ENCODE assay signal across 8 mouse cellular contexts in the genomic region with DNA sequence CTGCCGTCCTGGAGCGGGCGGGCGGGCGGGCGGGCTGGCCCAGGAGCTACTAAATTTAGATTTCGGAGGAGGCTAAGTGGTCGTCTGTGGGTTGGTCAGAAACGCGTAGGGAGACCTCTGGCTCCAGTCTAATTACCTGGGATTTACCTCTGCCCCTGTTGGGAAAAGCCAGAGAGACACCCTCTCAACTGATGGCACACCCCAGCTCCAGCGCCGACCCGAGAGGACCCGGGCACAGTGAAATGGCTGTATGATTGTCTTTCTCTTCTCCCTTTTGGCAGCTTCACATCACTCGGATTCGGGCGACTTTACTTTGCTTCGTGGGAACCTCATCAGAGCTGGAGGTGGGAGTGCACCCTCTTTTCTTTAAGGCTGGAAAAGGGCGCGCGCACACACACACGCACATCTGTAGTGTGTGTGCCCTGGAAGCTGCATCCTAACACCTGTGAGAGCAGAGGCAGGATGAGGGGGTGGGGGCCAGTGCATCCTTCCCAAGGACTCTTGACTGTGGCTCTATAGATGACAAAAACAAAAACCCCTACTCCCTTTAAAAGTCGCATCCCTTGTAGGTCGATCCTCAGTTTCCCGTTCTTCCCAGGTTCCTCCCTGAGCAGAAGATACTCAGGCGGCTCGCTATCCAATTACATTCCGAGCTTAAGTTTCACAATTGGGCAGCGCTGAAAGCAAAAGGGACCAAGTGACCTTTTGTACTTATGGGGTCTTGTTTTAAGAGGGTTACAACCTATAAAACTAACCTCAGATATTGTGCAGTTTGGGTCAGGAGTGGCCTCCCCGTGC. TPM values are rescaled to one million over a fixed set of nuclear protein-coding genes. Genes with fewer than 3 reads are reported as not detected.
DNase-seq lines count a peak whose midpoint lies in the region; ATAC-seq and TF ChIP-seq lines count a peak whose summit lies in the region.

No protein-coding gene starts in this region.

- H3K9me3 ChIP-seq in heart, embryonic 16.5 days (replicated peaks; ENCODE audit: control insufficient read depth, low read length), result no peaks in the 10 kb centered on the region
- H3K9me3 ChIP-seq in liver, embryonic 13.5 days (replicated peaks), result no peaks in the 10 kb centered on the region

- H3K36me3 ChIP-seq in heart, embryonic 16.5 days (ENCODE audit: control insufficient read depth, insufficient read depth), result peaks cover 22% of the 10 kb centered on the region
- peaks cover 28% of the 10 kb centered on the region for H3K36me3 ChIP-seq in liver, embryonic 13.5 days

- peak; percentile 59 for DNase-seq in cerebellum, adult 11-12 months
- no peak for DNase-seq in cerebellum, postnatal 25 days
- peak; percentile 35 for DNase-seq in 3T3-L1 (ENCODE audit: low read depth, low spot score)
- DNase-seq in cerebellum, adult 8-10 months, result peak; percentile 41
- peak; percentile 18 for DNase-seq in liver, embryonic 13.5 days

- peak overlapping the region; percentile 68 for H3K4me2 ChIP-seq in heart, embryonic 16.5 days (ENCODE audit: low read depth, low read length)
- peak overlapping the region; percentile 82 for H3K4me2 ChIP-seq in liver, embryonic 13.5 days

- no peaks in the 10 kb centered on the region for H3K27me3 ChIP-seq in heart, embryonic 16.5 days (ENCODE audit: control insufficient read depth, insufficient read depth, low read length)
- peaks cover 16% of the 10 kb centered on the region for H3K27me3 ChIP-seq in liver, embryonic 13.5 days

- H3K9ac ChIP-seq in heart, embryonic 16.5 days (ENCODE audit: low read length), result peak overlapping the region; percentile 100
- peak overlapping the region; percentile 97 for H3K9ac ChIP-seq in liver, embryonic 13.5 days

- 3% methylated on average over 30 of the region's 30 CpGs for WGBS in heart, embryonic 16.5 days
- 4% methylated on average over 30 of the region's 30 CpGs for WGBS in liver, embryonic 13.5 days (ENCODE audit: insufficient replicate concordance)
- WGBS in olfactory bulb, adult 2 months, result 2% methylated on average over 30 of the region's 30 CpGs

- TF ChIP-seq CTCF in olfactory bulb, adult 2 months (IDR thresholded peaks at IDR 0.05; ENCODE audit: insufficient read depth, low read depth, low read length), result peak; percentile 24; the same call in 1 of the 2 replicates

- H3K4me1 ChIP-seq in heart, embryonic 16.5 days (ENCODE audit: control insufficient read depth, insufficient read depth, low read length), result peaks cover 20% of the 10 kb centered on the region
- peaks cover 34% of the 10 kb centered on the region for H3K4me1 ChIP-seq in liver, embryonic 13.5 days (replicated peaks)
- peaks cover 5% of the 10 kb centered on the region for H3K4me1 ChIP-seq in olfactory bulb, adult 2 months (ENCODE audit: control insufficient read depth, insufficient read depth, low read length)

- H3K4me3 ChIP-seq in heart, embryonic 16.5 days (ENCODE audit: low read length), result peak overlapping the region; percentile 96
- peak overlapping the region; percentile 95 for H3K4me3 ChIP-seq in liver, embryonic 13.5 days (replicated peaks)
- peak overlapping the region; percentile 99 for H3K4me3 ChIP-seq in olfactory bulb, adult 2 months (ENCODE audit: insufficient read depth, low read depth, low read length)

- no peak; the same call in none of the 2 replicates for ATAC-seq in heart, embryonic 16.5 days (replicated peaks; ENCODE audit: extremely low read depth, insufficient read depth, low FRiP score)
- ATAC-seq in liver, embryonic 13.5 days (ENCODE audit: low read depth), result peak; percentile 29
- ATAC-seq in megakaryocyte progenitor cell, adult 5-6 weeks (replicated peaks; ENCODE audit: poor library complexity), result no peak

- TF ChIP-seq POLR2A in olfactory bulb, adult 2 months (IDR thresholded peaks at IDR 0.05; ENCODE audit: insufficient read depth, low read depth, low read length), result no peak

- peak overlapping the region; percentile 96 for H3K27ac ChIP-seq in heart, embryonic 16.5 days (ENCODE audit: low read length)
- H3K27ac ChIP-seq in liver, embryonic 13.5 days, result peak overlapping the region; percentile 91
- H3K27ac ChIP-seq in olfactory bulb, adult 2 months (ENCODE audit: insufficient read depth, low read depth, low read length), result no peak overlapping the region

RNA-seq across cellular contexts. Expression of gene Zfp821, which starts 0.9 kb away (rescaled TPM):
- polyA plus RNA-seq in heart, embryonic 16.5 days (2015; fragmentation: Nextera tagmentation; extraction: Ambion mirVana), result 17.1 and 18.5 TPM in 2 replicates
- 5.4 and 6.0 TPM in 2 replicates for polyA plus RNA-seq in liver, embryonic 13.5 days (2015; fragmentation: Nextera tagmentation; extraction: Ambion mirVana)
- not detected in 2 replicates for polyA plus RNA-seq in olfactory bulb, adult 2 months (2012; ENCODE audit: insufficient read depth, insufficient read length, low replicate concordance, missing spikeins)
- 2.2 and 3.8 TPM in 2 replicates for total RNA-seq in megakaryocyte progenitor cell, adult 5-6 weeks (2015)
- total RNA-seq in megakaryocyte progenitor cell, adult 5-6 weeks (2017), result 3.8 and 6.4 TPM in 2 replicates

RNA-seq across cellular contexts. Expression of gene Ist1, which starts 13.2 kb away (rescaled TPM):
- 95.4 and 98.4 TPM in 2 replicates for polyA plus RNA-seq in heart, embryonic 16.5 days (2015; fragmentation: Nextera tagmentation; extraction: Ambion mirVana)
- 35.8 and 44.2 TPM in 2 replicates for polyA plus RNA-seq in liver, embryonic 13.5 days (2015; fragmentation: Nextera tagmentation; extraction: Ambion mirVana)
- polyA plus RNA-seq in olfactory bulb, adult 2 months (2012; ENCODE audit: insufficient read depth, insufficient read length, low replicate concordance, missing spikeins), result 88.0 TPM in 1 of 2 replicates, not detected in the other
- 66.1 and 80.1 TPM in 2 replicates for total RNA-seq in megakaryocyte progenitor cell, adult 5-6 weeks (2015)
- total RNA-seq in megakaryocyte progenitor cell, adult 5-6 weeks (2017), result 74.6 and 86.1 TPM in 2 replicates

RNA-seq across cellular contexts. Expression of gene Atxn1l, which starts 31.3 kb away (rescaled TPM):
- 4.9 TPM in 2 replicates for polyA plus RNA-seq in heart, embryonic 16.5 days (2015; fragmentation: Nextera tagmentation; extraction: Ambion mirVana)
- 2.9 and 3.0 TPM in 2 replicates for polyA plus RNA-seq in liver, embryonic 13.5 days (2015; fragmentation: Nextera tagmentation; extraction: Ambion mirVana)
- polyA plus RNA-seq in olfactory bulb, adult 2 months (2012; ENCODE audit: insufficient read depth, insufficient read length, low replicate concordance, missing spikeins), result not detected in 2 replicates
- total RNA-seq in megakaryocyte progenitor cell, adult 5-6 weeks (2015), result 8.7 and 16.2 TPM in 2 replicates
- 13.7 and 14.7 TPM in 2 replicates for total RNA-seq in megakaryocyte progenitor cell, adult 5-6 weeks (2017)

Comparison
In these comparisons a context has a peak if more than half of its experiments do, and no peak if none do; other contexts are left out.
1. DNase-seq: peak in cerebellum, adult 11-12 months (single experiment), 3T3-L1 (single experiment), cerebellum, adult 8-10 months (single experiment) and liver, embryonic 13.5 days (single experiment); none in cerebellum, postnatal 25 days (0 of 2).
2. Peak in every context shown above with its lines, with median percentiles within 50 percentile points of each other: H3K4me3 ChIP-seq.